Mouse (Mus musculus) heart, embryonic 10.5 days (tissue): ENCODE data around the gene Tgfa. TPM values are rescaled to one million over a fixed set of nuclear protein-coding genes. Genes with fewer than 3 reads are reported as not detected.
A peak's percentile ranks its signal among the peaks of the same experiment; 100 is the strongest.

Experiments
- DNase-seq: peaks from one replicate; pipeline ENCODE4 v3.0.0-alpha.2; 2017; ENCODE audit warnings: low spot score
- H3K27ac ChIP-seq: fragments of 300-500 bp; sonication (generic); 2 replicates; pipeline ENCODE4 v1.5.1; 2016; ENCODE audit warnings: mild to moderate bottlenecking
- H3K27me3 ChIP-seq: fragments of 300-500 bp; sonication (generic); 2 replicates; pipeline ENCODE4 v1.6.1; 2016; ENCODE audit warnings: mild to moderate bottlenecking; ENCODE audit not compliant: poor library complexity, insufficient read depth, severe bottlenecking
- H3K36me3 ChIP-seq: fragments of 300-500 bp; sonication (generic); 2 replicates; pipeline ENCODE4 v1.6.1; 2016; ENCODE audit warnings: mild to moderate bottlenecking, moderate library complexity
- H3K4me1 ChIP-seq: fragments of 300-500 bp; sonication (generic); 2 replicates; pipeline ENCODE4 v1.6.1; 2016; ENCODE audit warnings: mild to moderate bottlenecking
- H3K4me3 ChIP-seq: fragments of 300-500 bp; sonication (generic); 2 replicates; pipeline ENCODE4 v1.5.1; 2016; ENCODE audit warnings: mild to moderate bottlenecking, moderate library complexity
- H3K9me3 ChIP-seq: fragments of 300-500 bp; sonication (generic); 2 replicates; pipeline ENCODE4 v1.6.1; 2016; ENCODE audit warnings: mild to moderate bottlenecking, moderate library complexity
- WGBS: fragments of 180-500 bp; shearing (Covaris S2); methylation state at CpG from one replicate; pipeline ENCODE4 v1.1.7; 2016; 5-methylcytosine and 5-hydroxymethylcytosine counted together
- polyA plus RNA-seq: library from polyadenylated mRNA; unstranded; fragments of >200 nt; fragmentation: Nextera tagmentation; extraction: Ambion mirVana; gene quantifications from 2 replicates; pipeline ENCODE4 v1.2.1, GENCODE M21; 2016

The Tgfa gene
- polyA plus RNA-seq, 1 experiment from 2014 or later = 3.2 TPM

GRCm38 (mm10) chr6:86196034-86196433 lies 1.0 kb downstream of the Tgfa start:
- Histone ChIP-seq H3K36me3 (no peaks in the 10 kb centered on the region), H3K27me3 (peaks cover 66% of the 10 kb centered on the region), H3K4me3 (peak overlapping the region; percentile 76), H3K4me1 (peaks cover 22% of the 10 kb centered on the region), H3K9me3 (no peaks in the 10 kb centered on the region), H3K27ac (no peak overlapping the region)
- no peak for DNase-seq
- WGBS = 8% methylated on average over 14 of the region's 14 CpGs

GRCm38 (mm10) chr6:86197150-86197862 lies 2.3 kb downstream of the Tgfa start:
- Histone ChIP-seq H3K4me3 (no peak overlapping the region), H3K9me3 (no peaks in the 10 kb centered on the region), H3K4me1 (peaks cover 22% of the 10 kb centered on the region), H3K36me3 (no peaks in the 10 kb centered on the region), H3K27ac (no peak overlapping the region), H3K27me3 (peaks cover 56% of the 10 kb centered on the region)
- 37% methylated on average over 11 of the region's 11 CpGs for WGBS
- DNase-seq = no peak

DNA sequence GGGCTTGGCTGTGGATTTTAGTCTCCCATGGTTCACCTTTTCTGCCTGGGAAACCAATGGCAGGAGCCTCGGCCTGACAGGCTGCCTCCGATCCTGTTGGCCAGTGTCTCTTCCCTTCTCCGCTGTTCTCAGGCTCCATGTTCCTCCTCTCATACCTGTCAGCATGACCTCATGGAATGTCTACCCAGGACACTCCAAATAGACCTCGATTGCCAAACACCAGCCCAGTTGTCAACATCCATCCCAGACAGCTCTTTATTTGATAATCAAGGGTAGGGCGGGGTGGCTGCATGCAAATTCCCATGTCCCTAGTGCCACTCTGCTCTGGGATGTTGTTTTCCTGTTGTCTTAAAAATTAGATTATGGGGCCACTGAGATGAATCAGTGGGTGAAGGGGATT lies 5.9 kb downstream of the Tgfa start:
- Histone ChIP-seq H3K27ac (0 out of 2 replicates have a peak overlapping the region, but pooled peaks have one; percentile 13), H3K27me3 (peaks cover 33% of the 10 kb centered on the region), H3K4me1 (peaks cover 8% of the 10 kb centered on the region; the same call in 1 of the 2 replicates), H3K4me3 (no peak overlapping the region), H3K9me3 (no peaks in the 10 kb centered on the region), H3K36me3 (no peaks in the 10 kb centered on the region)
- DNase-seq = no peak
- 55% methylated on average over 5 of the region's 5 CpGs for WGBS

GRCm38 (mm10) chr6:86203101-86203500 lies 8.1 kb downstream of the Tgfa start:
- Histone ChIP-seq H3K27me3 (peaks cover 15% of the 10 kb centered on the region; the same call in 1 of the 2 replicates), H3K4me1 (peaks cover 5% of the 10 kb centered on the region; the same call in 1 of the 2 replicates), H3K4me3 (no peak overlapping the region), H3K9me3 (no peaks in the 10 kb centered on the region), H3K36me3 (no peaks in the 10 kb centered on the region), H3K27ac (no peak overlapping the region)
- WGBS = 67% methylated on average over 7 of the region's 7 CpGs
- no peak for DNase-seq

DNA sequence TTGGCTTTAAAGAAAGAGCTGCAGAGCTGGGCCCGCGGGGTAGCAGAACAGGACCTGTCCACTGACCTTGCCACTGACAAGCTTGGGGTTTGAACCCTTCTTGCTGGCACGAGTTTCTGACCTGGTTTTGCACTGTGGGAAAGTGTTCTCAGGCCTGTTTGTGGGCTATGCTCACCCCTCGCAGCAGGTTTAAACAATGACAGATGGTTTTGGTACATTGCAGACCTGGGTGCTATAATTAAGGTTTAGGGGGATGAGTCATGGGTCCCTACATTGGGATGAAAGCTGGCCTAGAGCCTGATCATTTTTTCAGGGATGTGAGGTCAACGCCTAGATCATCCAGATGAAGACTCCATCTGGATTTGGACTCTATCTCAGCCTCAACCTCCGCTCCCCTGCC lies 11.0 kb downstream of the Tgfa start:
- Histone ChIP-seq H3K27me3 (0 out of 2 replicates have a peak, but pooled peaks cover 4% of the 10 kb centered on the region), H3K4me3 (no peak overlapping the region), H3K36me3 (no peaks in the 10 kb centered on the region), H3K9me3 (no peaks in the 10 kb centered on the region), H3K4me1 (peaks cover 16% of the 10 kb centered on the region), H3K27ac (no peak overlapping the region)
- DNase-seq = no peak
- 80% methylated on average over 6 of the region's 6 CpGs for WGBS

- no peaks in the 10 kb centered on the region for H3K9me3 ChIP-seq
- no peak overlapping the region for H3K27ac ChIP-seq
- no peak for DNase-seq
- H3K4me3 ChIP-seq = no peak overlapping the region
- WGBS = 78% methylated on average over 12 of the region's 12 CpGs
- H3K4me1 ChIP-seq = peaks cover 17% of the 10 kb centered on the region
- 0 out of 2 replicates have a peak, but pooled peaks cover 4% of the 10 kb centered on the region for H3K27me3 ChIP-seq
- H3K36me3 ChIP-seq = no peaks in the 10 kb centered on the region
Measured at GRCm38 (mm10) chr6:86206985-86207384, 12.0 kb downstream of the Tgfa start.

DNA sequence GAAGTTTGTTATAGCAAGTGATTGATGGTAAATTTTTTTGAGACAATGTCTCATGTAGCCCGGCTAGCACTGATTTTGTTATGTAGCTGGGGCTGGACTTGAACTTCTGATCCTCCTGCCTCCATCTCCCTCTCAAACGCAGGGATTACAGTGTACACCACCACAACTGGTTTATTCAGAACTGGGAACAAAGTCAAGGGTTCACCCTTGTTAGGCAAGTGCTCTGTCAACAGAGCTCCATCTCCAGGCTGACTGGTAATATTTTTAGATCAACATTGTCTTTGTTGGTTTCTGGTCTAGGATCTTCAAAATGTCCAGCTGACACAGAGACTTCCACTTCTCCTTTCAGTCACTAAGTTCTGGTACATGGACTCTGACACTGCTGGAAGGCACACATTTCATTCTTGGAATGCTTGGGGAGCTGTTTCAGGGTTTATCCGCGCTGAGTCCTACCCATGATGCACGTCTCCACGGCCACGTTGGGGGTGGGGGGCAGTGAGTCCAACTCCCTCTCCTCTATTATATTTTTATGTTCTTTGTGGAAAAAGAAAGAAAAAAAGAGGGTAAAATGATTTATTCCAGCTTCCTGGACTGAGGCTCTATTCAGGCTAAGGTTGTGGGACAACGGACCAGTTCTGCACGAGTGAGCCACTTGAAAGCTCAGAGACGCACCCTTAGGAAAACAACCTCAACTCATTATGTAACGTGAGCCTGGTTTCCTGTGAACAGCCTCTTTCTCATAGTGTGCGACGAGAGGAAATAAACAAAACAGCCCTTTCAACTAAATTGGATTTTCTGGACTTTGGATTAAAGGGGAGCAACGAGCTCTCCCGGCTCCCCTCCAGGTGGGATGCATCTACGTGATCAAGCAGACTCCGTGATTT lies 14.4 kb downstream of the Tgfa start:
- Histone ChIP-seq H3K27ac (no peak overlapping the region), H3K4me3 (no peak overlapping the region), H3K9me3 (no peaks in the 10 kb centered on the region), H3K36me3 (no peaks in the 10 kb centered on the region), H3K4me1 (peaks cover 17% of the 10 kb centered on the region), H3K27me3 (0 out of 2 replicates have a peak, but pooled peaks cover 4% of the 10 kb centered on the region)
- no peak for DNase-seq
- WGBS = 53% methylated on average over 17 of the region's 17 CpGs

GRCm38 (mm10) chr6:86210017-86210408 lies 15.0 kb downstream of the Tgfa start:
- H3K4me1 ChIP-seq = peaks cover 17% of the 10 kb centered on the region
- no peaks in the 10 kb centered on the region for H3K36me3 ChIP-seq
- no peak for DNase-seq
- H3K27ac ChIP-seq = no peak overlapping the region
- 50% methylated on average over 6 of the region's 6 CpGs for WGBS
- no peaks in the 10 kb centered on the region for H3K9me3 ChIP-seq
- no peak overlapping the region for H3K4me3 ChIP-seq
- 0 out of 2 replicates have a peak, but pooled peaks cover 4% of the 10 kb centered on the region for H3K27me3 ChIP-seq

DNA sequence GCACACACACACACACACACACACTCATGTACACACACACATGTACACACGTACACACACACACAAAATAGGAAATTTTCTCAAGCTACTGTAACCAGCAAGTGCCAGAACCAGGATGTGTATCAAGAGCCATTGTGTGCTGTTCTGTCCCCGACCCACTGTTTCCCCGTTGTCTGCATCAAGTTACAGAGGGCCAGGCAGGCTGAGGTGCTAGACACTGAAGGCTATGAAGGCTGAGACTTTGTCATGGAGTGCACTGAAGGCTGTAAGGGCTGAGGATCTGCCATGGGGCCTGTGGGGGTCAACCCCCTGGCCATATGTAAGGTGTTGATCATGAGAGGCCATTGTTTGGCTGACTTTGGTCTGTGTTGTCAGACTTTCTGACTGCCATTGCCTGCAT lies 15.6 kb downstream of the Tgfa start:
- peak overlapping the region; percentile 13; the same call in 1 of the 2 replicates for H3K27ac ChIP-seq
- no peak for DNase-seq
- 64% methylated on average over 3 of the region's 3 CpGs for WGBS

DNA sequence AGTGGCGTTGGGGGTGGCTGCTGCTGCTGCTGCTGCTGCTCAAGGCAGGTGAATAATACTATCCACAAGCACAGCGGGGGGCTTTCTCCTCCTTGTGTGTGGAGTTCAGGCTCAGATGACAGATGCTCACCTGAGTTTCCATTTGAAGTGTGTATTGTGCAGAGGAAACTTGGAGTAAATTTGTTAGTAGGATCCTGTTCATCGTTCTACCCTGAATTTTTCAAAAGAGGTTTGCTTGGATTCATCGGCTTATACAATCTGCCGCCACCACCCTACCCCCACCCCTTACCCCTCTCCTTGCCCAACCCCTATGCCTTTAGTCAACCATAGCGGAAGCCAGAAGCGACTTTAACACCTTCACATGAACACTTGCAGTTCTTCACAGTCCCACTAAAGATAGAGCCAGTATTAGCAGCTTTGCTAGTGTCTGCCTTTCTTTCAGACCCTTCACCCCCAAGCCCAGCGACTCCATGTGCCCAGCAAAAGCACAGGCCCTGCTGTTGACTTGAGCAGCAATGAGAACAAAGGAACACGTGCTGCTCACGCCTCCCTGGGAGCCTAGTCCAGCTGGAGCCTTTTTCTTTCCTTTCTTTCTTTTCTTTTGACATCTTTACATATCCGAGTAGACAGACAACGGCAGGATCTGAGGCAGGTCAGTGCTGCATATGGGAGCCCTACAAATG lies 16.2 kb downstream of the Tgfa start:
- Histone ChIP-seq H3K4me1 (peaks cover 17% of the 10 kb centered on the region), H3K9me3 (no peaks in the 10 kb centered on the region), H3K4me3 (no peak overlapping the region), H3K27ac (peak overlapping the region; percentile 13; the same call in 1 of the 2 replicates), H3K27me3 (0 out of 2 replicates have a peak, but pooled peaks cover 4% of the 10 kb centered on the region), H3K36me3 (no peaks in the 10 kb centered on the region)
- no peak for DNase-seq
- 70% methylated on average over 12 of the region's 12 CpGs for WGBS

More for the DNA sequence above, 15.6 kb downstream of the Tgfa start:
- Histone ChIP-seq H3K4me3 (no peak overlapping the region), H3K36me3 (no peaks in the 10 kb centered on the region), H3K4me1 (peaks cover 17% of the 10 kb centered on the region), H3K27me3 (0 out of 2 replicates have a peak, but pooled peaks cover 4% of the 10 kb centered on the region), H3K9me3 (no peaks in the 10 kb centered on the region)

- no peaks in the 10 kb centered on the region for H3K36me3 ChIP-seq
- peaks cover 17% of the 10 kb centered on the region for H3K4me1 ChIP-seq
- no peak for DNase-seq
- no peaks in the 10 kb centered on the region for H3K9me3 ChIP-seq
- H3K4me3 ChIP-seq = no peak overlapping the region
- H3K27ac ChIP-seq = no peak overlapping the region
- H3K27me3 ChIP-seq = no peaks in the 10 kb centered on the region
- whole genome bisulfite sequencing = 55% methylated on average over 3 of the region's 3 CpGs
Measured at GRCm38 (mm10) chr6:86212871-86213640, 18.0 kb downstream of the Tgfa start.

DNA sequence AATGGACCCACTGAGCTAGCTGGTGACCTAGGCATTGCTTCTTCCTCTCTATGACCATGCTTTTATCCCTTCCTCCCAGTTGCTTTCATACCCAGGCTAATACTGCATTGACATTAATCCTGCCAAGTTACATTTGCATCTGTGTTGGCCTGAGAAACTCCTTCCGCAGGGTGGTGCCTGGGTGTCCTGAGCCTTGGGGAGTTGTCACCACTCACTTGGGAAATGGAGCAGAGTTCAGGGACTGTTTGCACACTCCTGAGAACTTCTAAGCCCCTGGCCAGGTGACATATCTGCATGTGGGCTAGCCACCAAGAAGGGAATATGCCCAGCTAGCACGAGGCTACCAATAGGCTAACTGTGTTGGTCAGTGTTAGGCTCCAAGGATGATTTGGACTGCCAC lies 23.0 kb downstream of the Tgfa start:
- no peak for DNase-seq
- Histone ChIP-seq H3K9me3 (no peaks in the 10 kb centered on the region), H3K27me3 (no peaks in the 10 kb centered on the region), H3K4me3 (no peak overlapping the region), H3K4me1 (peaks cover 12% of the 10 kb centered on the region), H3K27ac (no peak overlapping the region), H3K36me3 (no peaks in the 10 kb centered on the region)
- 79% methylated on average over 2 of the region's 2 CpGs for WGBS
